Mouse (Mus musculus): Measurements from ENCODE around the gene Clstn3. TPM values are rescaled to one million over a fixed set of nuclear protein-coding genes. Genes with fewer than 3 reads are reported as not detected.
"Not testable (repeated sequence)": the region's sequence is repeated elsewhere in the genome, so short reads cannot be mapped to it uniquely, and the experiment has no call there.

The Clstn3 gene
- polyA plus RNA-seq, 1 experiment from 2014 or later = 1.8 TPM

- not testable (repeated sequence) for H3K27ac ChIP-seq (ENCODE audit: low read depth, low read length); ATAC-seq (replicated peaks; ENCODE audit: insufficient number of reproducible peaks, low FRiP score, low TSS enrichment); H3K4me1 ChIP-seq (ENCODE audit: control insufficient read depth, insufficient read depth, low read length); H3K4me3 ChIP-seq (ENCODE audit: low read depth, low read length); H3K9ac ChIP-seq (ENCODE audit: low read depth, low read length); H3K4me2 ChIP-seq; H3K9me3 ChIP-seq (replicated peaks; ENCODE audit: control insufficient read depth, low read length); H3K36me3 ChIP-seq (ENCODE audit: control insufficient read depth, insufficient read depth, low read length)
- H3K27me3 ChIP-seq (ENCODE audit: control insufficient read depth, insufficient read depth, low read length) = peaks cover 25% of the 10 kb centered on the region
- 55% methylated on average over 7 of the region's 7 CpGs for WGBS (ENCODE audit: insufficient replicate concordance)
Measured at GRCm38 (mm10) chr6:124425042-124425441, 39.6 kb downstream of the Clstn3 start.

GRCm38 (mm10) chr6:124424068-124424498, 40.5 kb downstream of the Clstn3 start:
- H3K4me1 ChIP-seq (ENCODE audit: control insufficient read depth, insufficient read depth, low read length) = peaks cover 7% of the 10 kb centered on the region; the same call in 1 of the 2 replicates
- H3K4me2 ChIP-seq = no peak overlapping the region
- H3K9me3 ChIP-seq (replicated peaks; ENCODE audit: control insufficient read depth, low read length) = no peaks in the 10 kb centered on the region; the same call in 1 of the 2 replicates
- no peak overlapping the region for H3K4me3 ChIP-seq (ENCODE audit: low read depth, low read length)
- H3K27me3 ChIP-seq (ENCODE audit: control insufficient read depth, insufficient read depth, low read length) = peaks cover 17% of the 10 kb centered on the region
- no peak overlapping the region for H3K27ac ChIP-seq (ENCODE audit: low read depth, low read length)
- no peaks in the 10 kb centered on the region for H3K36me3 ChIP-seq (ENCODE audit: control insufficient read depth, insufficient read depth, low read length)
- no peak; the same call in 1 of the 2 replicates for ATAC-seq (replicated peaks; ENCODE audit: insufficient number of reproducible peaks, low FRiP score, low TSS enrichment)
- WGBS (ENCODE audit: insufficient replicate concordance) = 4% methylated on average over 1 of the region's 1 CpGs
- no peak overlapping the region for H3K9ac ChIP-seq (ENCODE audit: low read depth, low read length)

GRCm38 (mm10) chr6:124418686-124419085, 45.9 kb downstream of the Clstn3 start:
- Histone ChIP-seq H3K27me3 (ENCODE audit: control insufficient read depth, insufficient read depth, low read length) (no peaks in the 10 kb centered on the region), H3K4me3 (ENCODE audit: low read depth, low read length) (no peak overlapping the region), H3K9ac (ENCODE audit: low read depth, low read length) (no peak overlapping the region), H3K9me3 (replicated peaks; ENCODE audit: control insufficient read depth, low read length) (no peaks in the 10 kb centered on the region; the same call in 1 of the 2 replicates), H3K36me3 (ENCODE audit: control insufficient read depth, insufficient read depth, low read length) (no peaks in the 10 kb centered on the region), H3K4me1 (ENCODE audit: control insufficient read depth, insufficient read depth, low read length) (peaks cover 5% of the 10 kb centered on the region; the same call in 1 of the 2 replicates), H3K4me2 (no peak overlapping the region), H3K27ac (ENCODE audit: low read depth, low read length) (no peak overlapping the region)
- ATAC-seq (replicated peaks; ENCODE audit: insufficient number of reproducible peaks, low FRiP score, low TSS enrichment) = no peak
- WGBS (ENCODE audit: insufficient replicate concordance) = 76% methylated on average over 3 of the region's 3 CpGs

DNA sequence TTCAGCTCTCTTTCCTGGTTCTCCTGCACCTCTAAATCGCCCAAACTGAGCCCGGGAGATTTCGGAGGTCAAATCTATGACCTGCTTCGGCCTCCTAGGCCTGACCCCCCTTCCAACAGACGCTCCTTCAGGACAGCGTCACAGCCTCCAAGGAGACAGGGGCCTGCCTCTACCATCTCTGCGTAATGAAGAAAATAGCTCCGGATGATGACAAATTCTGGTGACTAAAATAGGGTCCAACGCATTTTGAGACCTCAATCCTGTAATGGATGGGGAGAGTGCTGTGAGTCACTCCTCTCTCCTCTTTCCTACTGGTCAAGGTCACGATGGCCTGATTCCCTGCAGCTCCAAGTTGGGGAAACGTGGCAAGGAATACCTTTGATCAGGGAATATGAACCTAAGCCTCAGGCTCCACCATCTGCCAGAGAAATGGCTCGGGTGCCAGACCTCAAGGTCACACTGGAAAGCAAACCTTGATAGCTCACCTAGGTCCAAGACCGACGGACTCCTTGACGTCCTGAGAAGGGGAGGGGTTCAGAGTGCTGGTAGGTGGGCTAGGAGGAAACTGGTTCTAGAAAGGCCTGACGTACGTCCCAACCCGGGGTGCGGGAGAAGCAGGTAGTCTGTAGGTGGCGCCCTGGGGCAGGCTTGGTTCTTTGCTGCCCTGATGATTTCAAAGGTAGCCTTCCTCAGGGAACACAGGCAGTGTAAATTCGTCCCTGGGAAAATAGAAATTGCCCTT, 49.1 kb downstream of the Clstn3 start:
- H3K36me3 ChIP-seq (ENCODE audit: control insufficient read depth, insufficient read depth, low read length) = no peaks in the 10 kb centered on the region
- peaks cover 5% of the 10 kb centered on the region; the same call in 1 of the 2 replicates for H3K4me1 ChIP-seq (ENCODE audit: control insufficient read depth, insufficient read depth, low read length)
- H3K9ac ChIP-seq (ENCODE audit: low read depth, low read length) = peak overlapping the region; percentile 85
- no peaks in the 10 kb centered on the region for H3K27me3 ChIP-seq (ENCODE audit: control insufficient read depth, insufficient read depth, low read length)
- peak overlapping the region; percentile 91 for H3K4me2 ChIP-seq
- no peaks in the 10 kb centered on the region for H3K9me3 ChIP-seq (replicated peaks; ENCODE audit: control insufficient read depth, low read length)
- 4% methylated on average over 21 of the region's 21 CpGs for WGBS (ENCODE audit: insufficient replicate concordance)
- H3K4me3 ChIP-seq (ENCODE audit: low read depth, low read length) = peak overlapping the region; percentile 94
- peak overlapping the region; percentile 84 for H3K27ac ChIP-seq (ENCODE audit: low read depth, low read length)
- peak; percentile 49 for ATAC-seq (replicated peaks; ENCODE audit: insufficient number of reproducible peaks, low FRiP score, low TSS enrichment)

DNA sequence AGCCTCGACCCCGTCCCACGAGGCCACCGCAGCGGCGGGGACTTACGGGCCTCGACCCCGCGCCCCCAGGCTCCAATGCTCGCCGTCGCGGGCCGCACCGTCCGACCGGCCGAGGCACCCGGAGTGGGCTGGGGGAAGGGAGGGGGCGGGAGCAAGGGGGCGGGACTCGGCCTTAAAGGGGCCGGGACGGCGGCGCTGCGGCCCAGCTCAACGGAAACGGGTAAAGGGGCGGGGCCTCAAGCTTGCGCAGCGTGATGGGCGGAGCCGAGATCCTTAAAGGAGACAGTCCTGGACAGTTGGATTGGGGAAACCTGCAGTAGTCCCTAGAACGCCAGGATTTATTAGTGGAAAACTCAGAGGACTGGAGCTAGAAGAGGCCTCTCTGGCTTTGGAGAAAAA, 49.7 kb downstream of the Clstn3 start, which contains the start of gene Pex5:
Gene Pex5 (minus strand): TSS at position 141 of the 399 bp plus-strand sequence.
- peaks cover 5% of the 10 kb centered on the region; the same call in 1 of the 2 replicates for H3K4me1 ChIP-seq (ENCODE audit: control insufficient read depth, insufficient read depth, low read length)
- H3K36me3 ChIP-seq (ENCODE audit: control insufficient read depth, insufficient read depth, low read length) = no peaks in the 10 kb centered on the region
- peak within 1 kb of the TSS; percentile 94 for H3K4me3 ChIP-seq (ENCODE audit: low read depth, low read length)
- 1% methylated on average over 27 of the region's 36 CpGs for WGBS (ENCODE audit: insufficient replicate concordance)
- peak within 1 kb of the TSS; percentile 85 for H3K9ac ChIP-seq (ENCODE audit: low read depth, low read length)
- H3K4me2 ChIP-seq = peak within 1 kb of the TSS; percentile 91
- no peaks in the 10 kb centered on the region for H3K9me3 ChIP-seq (replicated peaks; ENCODE audit: control insufficient read depth, low read length)
- no peaks in the 10 kb centered on the region for H3K27me3 ChIP-seq (ENCODE audit: control insufficient read depth, insufficient read depth, low read length)
- peak; percentile 92 for ATAC-seq (replicated peaks; ENCODE audit: insufficient number of reproducible peaks, low FRiP score, low TSS enrichment)
- peak within 1 kb of the TSS; percentile 84 for H3K27ac ChIP-seq (ENCODE audit: low read depth, low read length)

DNA sequence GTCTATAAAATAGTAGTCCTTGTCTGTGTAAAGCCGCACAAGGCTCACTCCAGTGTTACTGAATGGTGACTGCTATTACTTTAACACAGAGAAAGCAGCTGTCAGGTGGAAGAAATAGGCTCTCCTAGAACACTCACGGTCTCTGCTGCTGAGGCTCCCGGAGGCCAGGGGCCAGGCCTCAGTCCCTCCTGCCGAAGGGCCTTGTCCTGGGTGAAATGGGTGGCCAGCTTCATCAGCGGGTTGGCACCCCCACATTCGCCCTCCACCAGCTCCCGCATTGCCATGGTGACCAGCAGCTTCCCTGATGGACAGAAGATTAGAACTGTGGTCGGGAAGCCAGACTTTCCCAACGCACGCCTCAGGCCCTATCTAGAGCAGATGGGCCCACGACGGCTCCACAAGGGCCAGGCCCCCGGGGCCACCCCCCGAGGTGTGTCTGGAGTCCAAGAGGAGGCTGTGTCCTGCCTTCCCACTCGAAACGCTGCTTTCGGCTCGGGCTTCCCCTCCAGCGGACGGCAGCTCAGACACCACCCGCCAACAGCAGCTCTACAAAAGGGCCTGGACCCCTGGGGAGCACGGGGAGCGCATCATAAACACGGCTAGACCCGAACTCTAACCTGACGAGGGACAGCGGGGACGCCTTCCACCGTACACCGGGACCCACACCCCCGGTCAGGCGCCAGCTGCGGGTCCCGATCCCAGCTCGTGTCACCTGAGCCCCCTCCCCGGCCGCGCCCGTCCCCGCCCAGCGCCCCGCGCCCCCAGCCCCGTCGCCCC, 50.3 kb downstream of the Clstn3 start:
- Histone ChIP-seq H3K9ac (ENCODE audit: low read depth, low read length) (peak overlapping the region; percentile 85), H3K9me3 (replicated peaks; ENCODE audit: control insufficient read depth, low read length) (no peaks in the 10 kb centered on the region), H3K36me3 (ENCODE audit: control insufficient read depth, insufficient read depth, low read length) (no peaks in the 10 kb centered on the region)

DNA sequence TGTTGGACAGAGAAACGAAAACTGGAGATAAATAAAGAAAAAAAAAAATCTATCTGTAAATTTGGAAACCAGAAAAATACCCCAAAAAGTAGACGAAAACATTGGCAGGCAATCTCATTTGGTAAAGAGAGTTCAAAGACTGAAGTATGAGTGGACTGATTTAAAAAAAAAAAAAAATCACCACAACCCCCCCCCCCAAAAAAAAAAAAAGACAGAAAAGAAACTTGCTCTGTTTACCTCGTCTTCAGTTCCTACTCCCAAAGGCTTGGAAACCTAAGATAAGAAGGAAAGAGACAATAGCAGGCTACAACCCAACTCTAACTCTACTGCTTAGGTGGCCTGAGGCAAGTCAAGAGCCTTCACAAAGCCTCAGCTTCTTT, 50.8 kb downstream of the Clstn3 start:
- Histone ChIP-seq H3K4me2 (peak overlapping the region; percentile 91), H3K27ac (ENCODE audit: low read depth, low read length) (no peak overlapping the region), H3K4me3 (ENCODE audit: low read depth, low read length) (peak overlapping the region; percentile 94), H3K9me3 (replicated peaks; ENCODE audit: control insufficient read depth, low read length) (no peaks in the 10 kb centered on the region), H3K9ac (ENCODE audit: low read depth, low read length) (peak overlapping the region; percentile 85), H3K36me3 (ENCODE audit: control insufficient read depth, insufficient read depth, low read length) (no peaks in the 10 kb centered on the region), H3K4me1 (ENCODE audit: control insufficient read depth, insufficient read depth, low read length) (peaks cover 5% of the 10 kb centered on the region; the same call in 1 of the 2 replicates), H3K27me3 (ENCODE audit: control insufficient read depth, insufficient read depth, low read length) (no peaks in the 10 kb centered on the region)
- ATAC-seq (replicated peaks; ENCODE audit: insufficient number of reproducible peaks, low FRiP score, low TSS enrichment) = no peak
- 70% methylated on average over 3 of the region's 3 CpGs for WGBS (ENCODE audit: insufficient replicate concordance)

More for the DNA sequence above, 50.3 kb downstream of the Clstn3 start:
- ATAC-seq (replicated peaks; ENCODE audit: insufficient number of reproducible peaks, low FRiP score, low TSS enrichment) = peak; percentile 47
- WGBS (ENCODE audit: insufficient replicate concordance) = 5% methylated on average over 42 of the region's 45 CpGs
- H3K4me2 ChIP-seq = peak overlapping the region; percentile 91
- H3K4me3 ChIP-seq (ENCODE audit: low read depth, low read length) = peak overlapping the region; percentile 94
- peaks cover 5% of the 10 kb centered on the region; the same call in 1 of the 2 replicates for H3K4me1 ChIP-seq (ENCODE audit: control insufficient read depth, insufficient read depth, low read length)
- H3K27me3 ChIP-seq (ENCODE audit: control insufficient read depth, insufficient read depth, low read length) = no peaks in the 10 kb centered on the region
- H3K27ac ChIP-seq (ENCODE audit: low read depth, low read length) = peak overlapping the region; percentile 59; the same call in 1 of the 2 replicates

DNA sequence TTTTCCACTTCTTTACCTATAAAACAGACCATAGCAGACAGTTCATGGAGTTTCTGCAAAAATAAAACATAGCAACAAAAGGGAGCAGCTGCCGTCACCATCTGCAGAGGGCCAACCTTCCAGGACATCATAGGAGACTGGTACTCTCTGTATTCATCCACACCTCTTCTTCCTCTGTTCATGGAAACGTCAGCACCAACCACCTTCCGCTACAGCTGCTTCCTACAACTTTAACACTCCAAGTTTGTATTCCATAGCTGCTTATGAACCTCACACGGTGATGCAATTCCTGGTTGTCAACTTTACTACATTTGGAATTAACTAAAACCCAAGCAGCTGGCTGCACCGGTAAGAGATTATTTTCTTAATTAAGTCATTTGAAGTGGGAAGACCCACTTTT, 56.2 kb downstream of the Clstn3 start:
- no peak overlapping the region for H3K4me2 ChIP-seq
- WGBS (ENCODE audit: insufficient replicate concordance) = 88% methylated on average over 5 of the region's 5 CpGs
- H3K9ac ChIP-seq (ENCODE audit: low read depth, low read length) = no peak overlapping the region
- H3K36me3 ChIP-seq (ENCODE audit: control insufficient read depth, insufficient read depth, low read length) = peaks cover 19% of the 10 kb centered on the region
- ATAC-seq (replicated peaks; ENCODE audit: insufficient number of reproducible peaks, low FRiP score, low TSS enrichment) = no peak
- no peaks in the 10 kb centered on the region for H3K9me3 ChIP-seq (replicated peaks; ENCODE audit: control insufficient read depth, low read length)
- H3K27me3 ChIP-seq (ENCODE audit: control insufficient read depth, insufficient read depth, low read length) = no peaks in the 10 kb centered on the region
- H3K4me3 ChIP-seq (ENCODE audit: low read depth, low read length) = no peak overlapping the region
- H3K27ac ChIP-seq (ENCODE audit: low read depth, low read length) = no peak overlapping the region
- no peaks in the 10 kb centered on the region for H3K4me1 ChIP-seq (ENCODE audit: control insufficient read depth, insufficient read depth, low read length)
